Mouse (Mus musculus) hindbrain, embryonic 13.5 days (tissue): ENCODE results near the gene Tagap. TPM values are rescaled to one million over a fixed set of nuclear protein-coding genes. Genes with fewer than 3 reads are reported as not detected.

Experiments
- ATAC-seq: fragments of 200-750 bp; cut with Nextera tagmentation; 2 replicates; pipeline ENCODE4 v1.8.0; 2017; ENCODE audit warnings: moderate TSS enrichment; ENCODE audit not compliant: low FRiP score
- H3K27ac ChIP-seq: fragments of 300-500 bp; sonication (generic); 2 replicates; pipeline ENCODE4 v1.5.1; 2015; ENCODE audit warnings: inconsistent platforms, mild to moderate bottlenecking, moderate library complexity
- H3K27me3 ChIP-seq: fragments of 300-500 bp; sonication (generic); 2 replicates; pipeline ENCODE4 v1.6.1; 2015; ENCODE audit warnings: mild to moderate bottlenecking, inconsistent platforms
- H3K36me3 ChIP-seq: fragments of 300-500 bp; sonication (generic); 2 replicates; pipeline ENCODE4 v1.6.1; 2015; ENCODE audit warnings: mild to moderate bottlenecking, inconsistent platforms
- H3K4me1 ChIP-seq: fragments of 300-500 bp; sonication (generic); replicated peaks from 2 replicates; pipeline ENCODE4 v1.6.1; 2015; ENCODE audit warnings: inconsistent platforms
- H3K4me2 ChIP-seq: fragments of 300-500 bp; sonication (generic); 2 replicates; pipeline ENCODE4 v1.6.1; 2015; ENCODE audit warnings: inconsistent platforms, mild to moderate bottlenecking, moderate library complexity
- H3K4me3 ChIP-seq: fragments of 300-500 bp; sonication (generic); 2 replicates; pipeline ENCODE4 v1.5.1; 2015; ENCODE audit warnings: mild to moderate bottlenecking, inconsistent platforms
- H3K9ac ChIP-seq: fragments of 300-500 bp; sonication (generic); 2 replicates; pipeline ENCODE4 v1.6.1; 2015; ENCODE audit warnings: mild to moderate bottlenecking, inconsistent platforms
- H3K9me3 ChIP-seq: fragments of 300-500 bp; sonication (generic); 2 replicates; pipeline ENCODE4 v1.6.1; 2016; ENCODE audit warnings: inconsistent platforms
- WGBS: fragments of 180-500 bp; shearing (Covaris S2); methylation state at CpG from one replicate; pipeline ENCODE4 v1.1.7; 2015; 5-methylcytosine and 5-hydroxymethylcytosine counted together
- polyA plus RNA-seq: library from polyadenylated mRNA; unstranded; fragments of >200 nt; fragmentation: Nextera tagmentation; extraction: Ambion mirVana; gene quantifications from 2 replicates; pipeline ENCODE4 v1.2.1, GENCODE M21; 2015

Gene Tagap
- polyA plus RNA-seq, 1 experiment from 2014 or later = 0.53 TPM

- no peak overlapping the region for H3K27ac ChIP-seq
- no peaks in the 10 kb centered on the region for H3K27me3 ChIP-seq
- WGBS = 66% methylated on average over 10 of the region's 10 CpGs
- H3K4me3 ChIP-seq = no peak overlapping the region
- H3K4me2 ChIP-seq = no peak overlapping the region
- H3K36me3 ChIP-seq = no peaks in the 10 kb centered on the region
- no peaks in the 10 kb centered on the region for H3K4me1 ChIP-seq
- no peak overlapping the region for H3K9ac ChIP-seq
- ATAC-seq = no peak
- H3K9me3 ChIP-seq = no peaks in the 10 kb centered on the region
Measured at GRCm38 (mm10) chr17:7896047-7896635, 29.7 kb upstream of the Tagap start.

GRCm38 (mm10) chr17:7897120-7897519 lies 28.7 kb upstream of the Tagap start:
- ATAC-seq = no peak
- WGBS = 89% methylated on average over 11 of the region's 11 CpGs
- H3K4me2 ChIP-seq = no peak overlapping the region
- no peaks in the 10 kb centered on the region for H3K9me3 ChIP-seq
- H3K9ac ChIP-seq = no peak overlapping the region
- H3K4me1 ChIP-seq = peaks cover 2% of the 10 kb centered on the region; the same call in 1 of the 2 replicates
- H3K36me3 ChIP-seq = no peaks in the 10 kb centered on the region
- H3K27me3 ChIP-seq = no peaks in the 10 kb centered on the region
- no peak overlapping the region for H3K4me3 ChIP-seq
- H3K27ac ChIP-seq = no peak overlapping the region

- H3K9ac ChIP-seq = no peak overlapping the region
- peaks cover 6% of the 10 kb centered on the region; the same call in 1 of the 2 replicates for H3K4me1 ChIP-seq
- WGBS = 80% methylated on average over 4 of the region's 4 CpGs
- no peak for ATAC-seq
- no peaks in the 10 kb centered on the region for H3K27me3 ChIP-seq
- H3K9me3 ChIP-seq = no peaks in the 10 kb centered on the region
- no peak overlapping the region for H3K4me2 ChIP-seq
- no peak overlapping the region for H3K27ac ChIP-seq
- no peaks in the 10 kb centered on the region for H3K36me3 ChIP-seq
- H3K4me3 ChIP-seq = no peak overlapping the region
Measured at GRCm38 (mm10) chr17:7897756-7898155, 28.0 kb upstream of the Tagap start.

- H3K27me3 ChIP-seq = no peaks in the 10 kb centered on the region
- no peaks in the 10 kb centered on the region for H3K9me3 ChIP-seq
- no peak overlapping the region for H3K4me3 ChIP-seq
- no peaks in the 10 kb centered on the region for H3K36me3 ChIP-seq
- H3K4me1 ChIP-seq = peaks cover 6% of the 10 kb centered on the region; the same call in 1 of the 2 replicates
- 86% methylated on average over 6 of the region's 6 CpGs for WGBS
- no peak overlapping the region for H3K4me2 ChIP-seq
- H3K27ac ChIP-seq = no peak overlapping the region
- H3K9ac ChIP-seq = no peak overlapping the region
- ATAC-seq = no peak
Measured at GRCm38 (mm10) chr17:7899233-7899632, 26.6 kb upstream of the Tagap start.

- Histone ChIP-seq H3K4me3 (no peak overlapping the region), H3K9me3 (no peaks in the 10 kb centered on the region), H3K4me1 (peaks cover 6% of the 10 kb centered on the region; the same call in 1 of the 2 replicates), H3K27ac (no peak overlapping the region), H3K36me3 (no peaks in the 10 kb centered on the region), H3K27me3 (no peaks in the 10 kb centered on the region), H3K4me2 (no peak overlapping the region), H3K9ac (no peak overlapping the region)
- ATAC-seq = no peak
- 82% methylated on average over 4 of the region's 4 CpGs for WGBS
Measured at GRCm38 (mm10) chr17:7899961-7900360, 25.8 kb upstream of the Tagap start.

GRCm38 (mm10) chr17:7901536-7901935 lies 24.3 kb upstream of the Tagap start:
- WGBS = 82% methylated on average over 2 of the region's 2 CpGs
- Histone ChIP-seq H3K27me3 (no peaks in the 10 kb centered on the region), H3K27ac (no peak overlapping the region), H3K9ac (no peak overlapping the region), H3K4me2 (no peak overlapping the region), H3K4me1 (peaks cover 6% of the 10 kb centered on the region; the same call in 1 of the 2 replicates), H3K4me3 (no peak overlapping the region), H3K9me3 (no peaks in the 10 kb centered on the region), H3K36me3 (no peaks in the 10 kb centered on the region)
- ATAC-seq = no peak

GRCm38 (mm10) chr17:7902362-7902761 lies 23.4 kb upstream of the Tagap start:
- H3K36me3 ChIP-seq = no peaks in the 10 kb centered on the region
- H3K9ac ChIP-seq = no peak overlapping the region
- no peaks in the 10 kb centered on the region for H3K27me3 ChIP-seq
- no peak overlapping the region for H3K27ac ChIP-seq
- no peak for ATAC-seq
- H3K4me2 ChIP-seq = no peak overlapping the region
- 71% methylated on average over 3 of the region's 3 CpGs for WGBS
- H3K9me3 ChIP-seq = no peaks in the 10 kb centered on the region
- H3K4me1 ChIP-seq = peaks cover 6% of the 10 kb centered on the region; the same call in 1 of the 2 replicates
- H3K4me3 ChIP-seq = no peak overlapping the region

GRCm38 (mm10) chr17:7904992-7905391 lies 20.8 kb upstream of the Tagap start:
- no peaks in the 10 kb centered on the region for H3K36me3 ChIP-seq
- ATAC-seq = no peak
- H3K4me3 ChIP-seq = no peak overlapping the region
- H3K4me1 ChIP-seq = peaks cover 6% of the 10 kb centered on the region; the same call in 1 of the 2 replicates
- H3K4me2 ChIP-seq = no peak overlapping the region
- no peaks in the 10 kb centered on the region for H3K27me3 ChIP-seq
- 53% methylated on average over 2 of the region's 2 CpGs for WGBS
- no peak overlapping the region for H3K27ac ChIP-seq
- H3K9me3 ChIP-seq = no peaks in the 10 kb centered on the region
- no peak overlapping the region for H3K9ac ChIP-seq

- no peaks in the 10 kb centered on the region for H3K36me3 ChIP-seq
- WGBS = 48% methylated on average over 4 of the region's 4 CpGs
- no peak for ATAC-seq
- peaks cover 6% of the 10 kb centered on the region; the same call in 1 of the 2 replicates for H3K4me1 ChIP-seq
- no peak overlapping the region for H3K27ac ChIP-seq
- H3K4me3 ChIP-seq = no peak overlapping the region
- H3K9ac ChIP-seq = no peak overlapping the region
- no peak overlapping the region for H3K4me2 ChIP-seq
- peaks cover under 1% of the 10 kb centered on the region; the same call in 1 of the 2 replicates for H3K9me3 ChIP-seq
- H3K27me3 ChIP-seq = no peaks in the 10 kb centered on the region
Measured at GRCm38 (mm10) chr17:7905936-7906685, 19.7 kb upstream of the Tagap start.

- Histone ChIP-seq H3K27me3 (no peaks in the 10 kb centered on the region), H3K4me1 (no peaks in the 10 kb centered on the region), H3K4me3 (no peak overlapping the region), H3K4me2 (no peak overlapping the region), H3K27ac (no peak overlapping the region), H3K9me3 (peaks cover 3% of the 10 kb centered on the region; the same call in 1 of the 2 replicates), H3K9ac (no peak overlapping the region), H3K36me3 (no peaks in the 10 kb centered on the region)
- ATAC-seq = no peak
- WGBS = 81% methylated on average over 2 of the region's 2 CpGs
Measured at GRCm38 (mm10) chr17:7914596-7915227, 11.1 kb upstream of the Tagap start.

GRCm38 (mm10) chr17:7915791-7916190 lies 10.0 kb upstream of the Tagap start:
- 87% methylated on average over 9 of the region's 9 CpGs for WGBS
- Histone ChIP-seq H3K4me2 (no peak overlapping the region), H3K9ac (no peak overlapping the region), H3K4me1 (no peaks in the 10 kb centered on the region), H3K36me3 (no peaks in the 10 kb centered on the region), H3K9me3 (peaks cover 3% of the 10 kb centered on the region; the same call in 1 of the 2 replicates), H3K4me3 (no peak overlapping the region), H3K27ac (no peak overlapping the region), H3K27me3 (no peaks in the 10 kb centered on the region)
- ATAC-seq = no peak

GRCm38 (mm10) chr17:7916782-7917574 lies 8.8 kb upstream of the Tagap start:
- Histone ChIP-seq H3K27ac (no peak overlapping the region), H3K27me3 (no peaks in the 10 kb centered on the region), H3K9me3 (no peaks in the 10 kb centered on the region), H3K4me3 (no peak overlapping the region), H3K36me3 (no peaks in the 10 kb centered on the region), H3K4me2 (no peak overlapping the region), H3K9ac (no peak overlapping the region; the same call in 1 of the 2 replicates), H3K4me1 (no peaks in the 10 kb centered on the region)
- 80% methylated on average over 12 of the region's 12 CpGs for WGBS
- ATAC-seq = no peak
